Mouse (Mus musculus): Measurements from ENCODE around the gene Mylk. TPM values are rescaled to one million over a fixed set of nuclear protein-coding genes. Genes with fewer than 3 reads are reported as not detected.
A peak's percentile ranks its signal among the peaks of the same experiment; 100 is the strongest.
"Not testable (repeated sequence)": the region's sequence is repeated elsewhere in the genome, so short reads cannot be mapped to it uniquely, and the experiment has no call there.

Mylk gene
- not detected for polyA plus RNA-seq (2017; shearing (Covaris generic))

DNA sequence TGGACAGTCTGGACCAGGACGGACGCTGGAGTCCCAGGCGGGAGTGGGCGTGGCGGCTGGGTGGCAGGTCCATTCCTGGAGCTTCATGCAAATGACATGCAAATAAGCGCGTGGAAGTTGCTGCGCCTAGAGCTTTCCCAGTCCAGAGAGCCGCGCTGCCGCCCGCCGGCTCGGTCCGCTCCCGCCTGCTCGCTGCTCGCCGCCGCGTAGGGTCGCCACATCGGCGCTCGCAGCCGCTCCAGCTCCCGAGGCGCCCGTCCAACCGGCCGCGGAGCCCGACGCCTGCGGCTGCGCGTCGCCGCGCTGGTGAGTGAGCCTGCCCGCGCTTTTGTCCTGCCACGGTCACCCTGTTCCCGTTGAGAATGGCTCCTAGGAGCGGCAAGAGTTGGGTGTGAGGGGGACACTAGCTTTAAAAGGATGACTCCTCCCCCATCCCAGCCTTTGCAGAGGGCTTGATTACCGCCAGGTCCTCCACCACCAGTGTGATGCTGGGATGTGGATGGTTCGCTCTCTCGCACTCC lies at the start of gene Mylk:
Gene Mylk, plus strand, starts transcription at position 146 of the 521 bp plus-strand sequence.
- no peak for ATAC-seq

DNA sequence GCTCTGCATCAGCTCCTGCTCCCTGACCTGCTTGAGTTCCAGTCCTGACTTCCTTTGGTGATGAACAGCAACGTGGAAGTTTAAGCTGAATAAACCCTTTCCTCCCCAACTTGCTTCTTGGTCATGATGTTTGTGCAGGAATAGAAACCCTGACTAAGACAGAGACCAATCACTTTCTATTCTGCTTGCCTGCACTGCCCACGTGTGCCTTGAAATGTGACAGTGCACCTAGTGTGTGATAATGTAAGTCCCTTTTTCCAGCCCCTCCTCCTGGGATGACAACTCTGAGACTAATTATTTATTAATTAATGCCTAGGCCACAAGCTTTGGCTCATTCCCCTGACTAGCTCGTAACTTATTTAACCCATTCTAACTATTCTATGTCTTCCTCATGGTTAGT lies 46.3 kb upstream of the Mylk start:
- not testable (repeated sequence) for ATAC-seq

DNA sequence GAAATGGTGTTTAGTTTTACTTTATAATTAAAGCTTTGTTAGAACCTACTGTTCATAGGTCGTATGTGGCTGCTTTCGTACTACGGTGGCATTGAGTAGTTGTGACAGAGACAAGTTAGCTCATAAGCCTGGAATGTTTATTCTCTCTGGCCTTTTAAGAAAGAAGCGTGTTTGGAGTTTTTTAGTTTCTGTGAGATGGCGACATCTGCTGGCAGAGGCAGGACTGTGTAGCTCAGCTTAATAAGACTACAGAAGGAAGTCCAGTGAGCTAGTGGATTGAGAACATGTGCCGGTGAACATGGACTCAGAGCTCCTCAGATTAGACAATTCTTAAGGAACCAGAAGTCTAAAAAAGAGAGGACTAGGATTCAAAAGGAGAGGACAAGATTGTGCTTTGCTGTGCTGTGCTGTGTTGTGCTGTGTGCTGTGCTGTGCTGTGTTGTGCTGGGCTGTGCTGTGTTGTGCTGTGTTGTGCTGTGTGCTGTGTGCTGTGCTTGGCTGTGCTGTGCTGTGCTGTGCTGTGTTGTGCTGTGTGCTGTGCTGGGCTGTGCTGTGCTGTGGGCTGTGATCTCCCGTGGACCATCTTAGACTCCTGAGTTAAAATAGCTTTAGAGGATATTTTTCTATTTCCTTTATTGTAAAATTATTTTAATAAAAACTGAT lies 44.7 kb upstream of the Mylk start:
- ATAC-seq, result peak; percentile 77

DNA sequence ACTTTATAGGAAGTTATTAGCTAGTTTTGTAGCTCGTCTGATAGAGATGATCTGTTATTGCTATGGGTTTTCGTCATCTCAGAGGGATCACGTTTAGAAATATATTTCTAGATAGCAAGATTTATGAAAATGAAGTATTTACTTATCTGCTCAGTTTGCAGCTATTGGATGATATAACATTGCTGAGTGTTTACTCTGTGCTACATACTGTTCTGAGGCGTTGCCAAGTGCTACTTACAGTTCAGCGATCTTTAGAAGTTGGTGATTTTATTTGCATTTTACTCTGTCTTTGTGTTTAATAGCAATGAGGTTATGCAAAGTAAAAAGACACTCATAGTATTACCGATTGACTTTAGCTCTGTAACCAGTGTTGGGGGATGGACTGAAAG lies 44.2 kb upstream of the Mylk start:
- ATAC-seq, result no peak

DNA sequence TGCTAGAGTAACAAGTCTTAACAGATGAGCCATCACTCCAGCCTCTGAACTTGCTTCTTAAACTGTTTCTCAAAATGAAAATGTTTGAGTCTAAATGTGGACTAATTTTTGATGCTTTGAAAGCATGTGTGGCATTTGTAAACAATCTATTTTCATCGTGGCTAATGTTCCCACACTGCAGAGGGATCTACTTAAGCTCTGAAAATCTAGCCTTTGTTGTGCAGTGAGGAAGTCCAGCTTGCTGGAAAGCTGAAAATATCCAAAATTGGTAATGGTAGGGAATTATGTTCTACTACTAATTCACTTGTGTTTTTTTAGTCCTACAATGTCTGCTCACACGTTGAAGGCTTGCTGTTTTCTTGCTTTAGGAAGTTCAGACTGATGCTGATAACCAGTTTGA lies 39.0 kb upstream of the Mylk start:
- no peak for ATAC-seq

DNA sequence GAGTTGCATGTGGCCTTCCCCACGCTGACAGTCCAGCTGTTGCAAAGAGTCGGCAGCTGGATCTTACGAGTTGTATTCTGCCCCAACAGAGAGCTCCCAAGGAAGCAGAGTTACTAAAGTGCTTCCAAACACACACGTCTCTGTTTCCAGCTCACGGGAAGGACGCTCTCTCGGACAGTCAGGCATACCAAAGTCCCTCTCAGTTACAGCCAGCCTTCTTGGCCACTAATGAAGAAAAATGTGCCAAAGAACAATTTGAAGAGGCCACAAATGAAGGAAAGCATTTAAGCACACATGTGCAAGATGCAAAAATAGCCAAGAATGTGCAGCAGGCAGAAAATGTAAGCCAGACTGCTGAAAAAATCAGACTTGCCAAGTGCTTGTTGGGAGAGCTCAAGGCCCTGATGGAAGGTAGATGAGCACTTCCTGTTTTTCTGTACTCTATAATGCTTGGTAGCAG lies 38.5 kb upstream of the Mylk start:
- no peak for ATAC-seq

DNA sequence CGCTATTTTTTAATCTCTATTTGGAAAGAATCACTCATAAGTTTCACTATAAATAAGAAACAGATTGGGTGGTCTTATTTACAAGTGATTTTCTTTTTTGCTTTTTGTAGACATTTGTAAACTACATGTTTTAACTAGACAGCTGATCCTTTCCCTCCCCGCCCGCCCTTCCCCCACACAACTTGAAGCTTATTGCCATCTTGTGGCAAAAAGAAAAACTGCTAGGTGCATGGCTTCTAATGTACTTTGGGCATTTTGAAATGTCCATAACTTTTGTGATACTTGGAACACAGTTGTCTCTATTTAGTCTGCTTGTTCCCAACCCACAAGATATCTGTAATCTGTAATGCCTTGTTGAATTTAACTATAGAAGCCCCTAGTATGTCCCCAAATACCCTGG lies 33.5 kb upstream of the Mylk start:
- no peak for ATAC-seq

DNA sequence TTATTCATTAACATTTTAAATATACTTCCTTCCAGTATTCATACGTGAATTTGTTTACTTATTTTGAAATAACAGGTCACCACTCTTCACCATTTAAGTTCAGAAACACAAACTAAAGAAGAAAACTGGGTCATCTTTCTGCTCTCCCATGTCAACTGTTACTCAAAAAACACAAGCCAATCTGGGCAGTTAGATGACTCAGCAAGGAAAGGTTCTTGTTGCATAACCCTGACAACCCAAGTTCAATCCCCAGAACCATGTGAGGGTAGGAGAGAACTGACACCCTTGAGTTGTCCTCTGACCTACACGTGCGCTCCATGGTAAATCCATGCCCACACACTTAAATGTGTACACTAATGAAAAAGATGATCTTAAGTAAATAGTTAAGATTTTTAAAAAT lies 19.9 kb upstream of the Mylk start:
- no peak for ATAC-seq

DNA sequence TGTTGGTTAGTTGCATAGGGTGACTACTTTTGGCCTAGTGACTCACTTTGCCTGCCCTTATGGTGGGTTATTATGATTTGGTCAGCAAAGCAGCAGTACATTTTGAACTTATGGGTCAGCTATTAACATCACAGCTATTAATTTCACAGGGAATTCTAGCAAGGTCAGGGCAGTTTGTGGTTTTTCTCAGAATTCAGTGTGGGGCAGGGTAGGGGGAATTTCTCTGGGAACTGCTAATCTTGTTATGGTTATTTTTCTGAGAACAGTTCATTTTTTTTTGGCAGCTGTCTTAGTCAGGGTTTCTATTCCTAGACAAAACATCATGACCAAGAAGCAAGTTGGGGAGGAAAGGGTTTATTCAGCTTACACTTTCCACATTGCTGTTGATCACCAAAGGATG lies 16.4 kb upstream of the Mylk start:
- ATAC-seq, result not testable (repeated sequence)

DNA sequence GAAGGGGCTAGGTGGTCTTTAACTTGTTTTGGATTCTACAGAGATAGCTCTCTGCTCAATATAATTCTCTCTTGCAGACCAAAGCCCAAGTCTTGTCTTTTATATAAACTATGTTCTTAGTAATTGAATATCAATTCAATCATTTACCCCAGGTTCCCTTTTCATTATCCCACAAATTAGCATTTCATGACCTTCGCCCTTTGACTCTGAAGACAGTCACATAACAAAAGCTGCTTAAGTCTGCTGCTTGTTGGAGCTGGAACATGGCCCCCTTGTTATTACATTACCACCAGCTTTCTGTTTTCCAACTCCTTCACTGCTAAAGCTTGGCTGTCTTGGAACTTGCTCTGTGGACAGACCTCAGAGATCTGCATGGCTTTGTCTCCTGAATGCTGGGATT lies 15.6 kb upstream of the Mylk start:
- no peak for ATAC-seq

DNA sequence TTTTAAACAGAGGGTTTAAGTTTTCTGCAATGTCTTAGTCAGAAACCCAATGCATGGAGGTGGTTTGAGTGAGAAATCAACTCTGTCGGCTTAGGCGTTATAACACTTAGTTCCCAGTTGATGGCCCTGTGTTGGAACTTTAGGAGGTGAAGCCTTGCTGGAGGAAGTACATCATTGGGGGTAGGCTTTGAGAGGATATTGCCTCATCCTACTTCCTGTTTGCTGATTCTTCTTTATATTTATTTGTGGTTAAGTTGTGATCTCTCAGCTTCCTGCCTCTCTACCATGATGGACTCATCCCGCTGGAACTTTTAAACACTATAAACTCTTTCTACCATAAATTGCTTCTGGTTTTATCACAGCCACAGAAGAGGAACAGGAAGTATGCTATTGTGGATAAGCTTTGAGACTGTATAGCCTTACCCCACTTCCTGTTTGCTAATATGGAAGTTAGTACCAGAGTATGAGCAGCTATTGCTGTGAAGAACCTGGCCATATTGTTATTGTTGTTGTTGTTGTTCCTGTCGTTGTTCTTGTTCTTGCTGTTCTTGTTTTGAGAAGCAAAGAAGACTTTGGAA lies 6.3 kb upstream of the Mylk start:
- no peak for ATAC-seq

DNA sequence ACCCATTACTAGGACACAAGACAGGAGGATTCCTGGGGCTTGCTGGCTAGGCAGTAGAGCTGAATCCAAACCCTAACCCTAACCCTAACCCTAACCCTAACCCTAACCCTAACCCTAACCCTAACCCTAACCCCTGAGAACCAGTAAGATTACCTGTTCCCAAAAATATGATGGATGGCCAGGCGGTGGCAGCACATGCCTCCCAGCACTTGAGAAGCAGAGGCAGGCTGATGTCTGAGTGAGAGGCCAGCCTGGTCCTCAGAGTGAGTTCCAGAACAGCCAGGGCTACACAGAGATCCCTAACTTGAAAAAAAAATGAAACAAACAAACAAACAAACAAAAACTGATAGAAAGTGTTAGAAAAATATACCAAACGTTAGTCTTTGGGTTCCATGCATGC lies 2.1 kb upstream of the Mylk start:
- no peak for ATAC-seq

DNA sequence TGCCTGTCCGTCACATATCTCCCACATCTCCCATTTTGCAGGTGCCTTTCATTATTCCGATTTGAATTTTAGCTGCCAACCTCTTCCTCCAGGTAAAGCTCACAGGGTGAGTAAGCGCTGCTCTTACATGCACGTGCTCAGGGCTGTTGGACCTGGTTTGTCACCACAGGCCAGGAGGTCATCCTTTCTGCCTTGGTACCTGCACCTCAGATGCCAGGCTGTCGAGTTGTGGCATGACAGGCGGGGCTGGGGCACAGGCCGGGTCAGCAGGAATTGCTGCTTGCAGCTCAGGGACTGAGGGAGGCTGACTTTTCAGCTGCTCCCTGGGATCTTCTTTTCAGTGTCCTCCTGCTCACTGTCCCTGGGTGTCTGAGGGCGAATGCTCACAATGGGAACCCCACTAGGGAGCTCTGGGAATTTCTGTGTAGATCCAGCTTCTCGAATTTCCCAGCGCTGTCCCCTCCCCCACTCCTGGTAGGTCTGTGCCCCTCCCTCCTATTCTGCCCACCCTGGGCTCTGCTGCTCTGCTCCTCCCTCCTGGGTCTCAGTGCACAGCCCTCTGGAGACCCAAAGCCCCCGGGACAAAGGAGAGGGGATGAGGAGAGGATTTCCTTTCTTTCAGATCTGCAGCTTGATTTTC lies 3.2 kb downstream of the Mylk start:
- no peak for ATAC-seq

DNA sequence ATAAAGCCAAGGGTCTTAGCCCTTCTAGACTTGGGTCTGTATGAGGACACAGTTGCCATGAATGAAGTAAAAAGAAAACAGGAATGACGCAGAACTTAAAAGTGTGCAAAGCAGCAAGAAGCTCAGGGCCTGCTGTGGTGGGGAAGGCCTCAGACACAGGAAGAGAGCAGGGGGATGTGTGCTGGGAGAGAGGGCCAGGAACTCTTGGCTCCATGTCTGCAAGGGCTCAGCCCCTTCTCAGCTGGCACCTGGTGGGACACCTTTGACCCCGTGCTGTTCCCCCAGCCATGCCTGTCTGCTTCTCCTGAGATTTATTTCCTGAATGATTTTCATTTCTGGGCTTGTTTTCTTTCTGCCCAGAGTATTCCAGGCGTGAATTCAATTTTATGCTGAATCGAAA lies 4.5 kb downstream of the Mylk start:
- ATAC-seq, result no peak

DNA sequence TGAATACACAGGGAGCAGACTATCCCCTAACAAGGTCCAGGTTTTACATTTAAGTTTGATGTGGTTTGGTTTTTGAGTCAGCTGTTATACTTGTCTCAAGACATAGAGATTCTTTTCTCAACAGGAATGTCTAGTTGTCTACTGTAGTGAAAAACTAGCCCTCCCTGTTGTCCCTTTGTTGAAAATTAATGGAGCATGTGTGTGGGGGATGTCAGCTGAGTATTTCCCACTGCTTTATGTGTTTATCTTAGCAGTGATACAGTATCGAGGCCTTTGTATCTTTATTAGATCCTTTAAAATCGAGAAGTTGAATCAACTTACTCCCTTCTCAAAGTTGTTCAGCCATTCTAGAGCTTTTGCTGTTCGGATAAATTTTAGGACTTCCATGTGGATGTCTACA lies 7.0 kb downstream of the Mylk start:
- no peak for ATAC-seq

DNA sequence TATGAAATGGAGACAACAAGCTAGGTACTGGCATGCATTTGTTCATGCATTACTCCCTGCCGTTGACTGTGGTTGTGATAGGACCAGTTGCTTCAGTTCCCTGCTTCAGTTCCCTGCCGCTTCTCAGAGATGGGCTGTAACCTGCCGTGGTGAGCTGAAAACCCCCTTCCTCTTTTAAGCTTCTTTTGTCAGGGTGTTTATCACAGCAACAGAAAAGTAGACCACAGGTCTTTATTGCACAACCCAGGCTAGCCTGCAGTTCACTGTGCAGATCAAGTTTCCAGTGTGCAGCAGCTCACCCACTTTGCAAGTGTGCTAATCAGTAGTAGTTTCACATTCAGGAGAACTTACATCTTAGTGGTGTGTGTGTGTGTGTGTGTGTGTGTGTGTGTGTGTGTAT lies 8.0 kb downstream of the Mylk start:
- ATAC-seq, result no peak

DNA sequence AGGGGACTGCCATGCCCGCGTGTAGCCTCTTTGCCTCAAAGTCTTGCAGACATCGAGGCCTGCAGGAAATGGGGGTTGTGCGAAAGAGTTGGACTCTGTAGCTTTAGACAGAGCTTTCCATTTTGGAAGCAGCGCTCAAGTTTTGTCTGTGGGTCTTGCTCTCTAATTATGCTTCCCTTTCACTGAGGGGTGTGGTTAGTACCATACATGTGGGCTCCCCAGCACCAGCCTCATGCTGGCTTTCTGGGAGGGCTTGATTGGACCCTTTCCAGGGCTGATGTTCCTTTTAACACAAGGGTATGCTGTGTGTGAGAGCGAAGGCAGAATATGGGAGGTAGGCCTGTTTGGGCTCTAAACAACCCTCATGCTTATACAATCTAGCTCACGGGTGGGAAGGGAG lies 12.0 kb downstream of the Mylk start:
- ATAC-seq, result no peak

DNA sequence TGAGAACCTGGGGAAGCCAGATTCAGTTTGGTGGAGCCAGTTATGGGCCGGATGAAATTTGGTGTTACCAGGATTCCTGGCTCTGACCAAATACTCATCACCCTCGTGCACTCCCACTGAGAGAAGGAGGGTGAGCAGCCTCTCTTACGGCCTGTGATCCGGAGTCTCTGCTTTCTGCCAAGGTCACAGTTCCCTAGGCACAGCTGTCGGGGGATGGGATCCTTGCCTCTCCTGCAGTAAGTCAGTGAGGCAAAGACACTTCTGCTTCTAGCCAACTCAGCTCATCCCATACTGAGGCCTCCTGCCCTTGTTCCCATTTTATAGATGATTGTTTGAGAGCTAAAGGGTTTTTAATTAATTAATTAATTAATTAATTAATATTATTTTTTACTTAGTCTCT lies 13.2 kb downstream of the Mylk start:
- ATAC-seq, result no peak

DNA sequence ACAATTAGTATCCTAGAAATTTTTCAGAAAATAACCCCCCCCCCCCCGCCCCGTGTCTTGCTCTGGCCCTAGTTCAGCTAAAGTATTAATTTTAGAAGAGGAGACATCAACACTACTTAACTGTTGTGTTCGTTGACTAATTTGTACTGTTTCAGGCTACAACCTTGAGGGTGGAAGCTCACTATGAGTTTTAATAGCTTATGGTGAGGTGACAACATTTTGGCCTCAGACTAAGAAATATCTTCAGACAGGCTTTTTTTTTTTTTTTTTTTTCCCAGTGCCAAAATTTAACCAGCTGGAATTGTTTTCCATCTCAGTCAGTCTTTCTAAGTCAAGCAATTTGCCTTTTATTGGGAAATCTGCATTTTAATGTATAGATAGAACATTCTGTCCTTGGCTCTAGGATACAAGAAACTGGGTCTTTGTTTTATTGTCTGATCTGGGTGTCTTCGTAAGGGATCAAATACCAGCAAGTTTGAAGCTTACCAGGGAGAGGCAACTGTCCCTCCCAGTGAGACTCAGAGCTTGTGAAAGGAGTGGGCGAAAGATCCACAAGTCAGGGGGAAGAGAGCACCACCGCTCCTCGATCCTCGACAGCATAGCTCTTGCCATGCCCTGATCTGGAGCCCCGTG lies 19.1 kb downstream of the Mylk start:
- ATAC-seq, result no peak

DNA sequence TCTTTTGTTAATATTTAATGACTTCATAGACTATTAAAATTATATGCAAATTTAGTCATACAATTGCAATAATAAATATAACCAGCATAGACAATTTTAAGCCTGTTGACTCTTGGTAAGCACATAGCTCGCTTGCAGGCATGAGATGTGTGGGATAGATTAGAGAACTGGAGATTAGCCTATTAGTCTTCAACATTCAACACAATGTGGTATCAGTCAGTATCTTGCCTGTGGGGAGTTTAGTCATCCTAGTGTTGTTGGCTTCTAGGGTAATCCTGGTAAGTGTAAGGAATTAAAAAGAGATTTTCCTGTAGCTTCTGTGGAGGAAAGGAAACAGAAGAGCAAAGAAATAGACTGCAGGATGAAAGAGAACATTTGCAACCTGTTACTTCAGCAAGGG lies 20.7 kb downstream of the Mylk start:
- no peak for ATAC-seq

DNA sequence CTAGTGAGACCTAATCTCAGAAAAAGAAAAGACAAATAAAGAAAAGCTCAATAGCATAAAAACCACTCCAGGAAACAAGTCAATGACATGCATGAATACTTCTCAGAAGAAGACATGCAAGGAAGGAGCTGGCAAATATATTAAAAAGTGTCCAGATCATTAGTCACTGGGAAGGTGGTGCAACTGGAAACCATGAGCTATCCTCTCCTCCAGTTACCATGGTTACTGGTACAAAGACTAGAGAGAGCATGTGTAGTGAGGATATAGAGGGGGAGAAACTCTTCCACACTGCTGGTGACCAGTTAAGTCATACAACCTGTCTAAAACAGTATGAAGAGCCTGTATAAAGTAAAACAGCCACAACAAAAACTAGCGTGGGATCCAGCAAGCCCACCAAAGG lies 21.2 kb downstream of the Mylk start:
- ATAC-seq, result no peak

DNA sequence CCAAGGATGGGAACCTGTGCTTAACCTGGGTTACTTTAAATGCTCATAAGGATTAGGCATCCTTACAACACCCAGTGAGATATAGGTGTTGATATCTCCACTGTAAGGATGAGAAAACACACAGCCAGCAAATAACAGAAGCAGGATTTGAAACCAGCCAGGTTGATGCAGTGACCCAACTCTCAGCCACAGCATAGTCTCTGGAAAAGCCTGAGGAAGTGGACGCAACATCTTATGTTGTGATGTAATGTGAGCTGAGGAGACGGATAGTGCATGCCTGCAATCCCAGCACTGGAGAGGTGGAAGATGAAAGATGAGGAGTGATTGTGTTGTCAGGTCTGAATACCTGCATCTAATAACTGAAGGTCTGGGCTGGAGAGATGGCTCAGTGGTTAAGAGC lies 22.4 kb downstream of the Mylk start:
- no peak for ATAC-seq

DNA sequence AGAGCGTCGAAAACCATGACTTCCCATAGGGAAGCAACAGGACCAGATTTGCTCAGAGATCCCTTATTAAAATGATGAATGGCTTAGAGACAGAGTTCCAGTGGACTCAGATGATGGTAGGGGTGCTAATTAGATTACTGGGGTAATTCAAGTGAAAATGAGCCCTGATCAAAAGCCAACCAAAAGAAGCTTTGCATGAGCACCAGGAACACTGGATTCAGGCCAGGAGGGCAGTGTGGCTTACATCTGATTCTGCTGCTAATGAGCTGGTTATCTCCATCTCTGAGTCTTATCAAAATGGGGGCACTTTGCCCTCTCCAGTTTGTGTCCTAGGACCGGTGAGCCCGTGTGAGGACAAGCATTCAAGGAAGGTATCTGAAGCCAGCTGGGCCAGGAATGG lies 23.4 kb downstream of the Mylk start:
- no peak for ATAC-seq

DNA sequence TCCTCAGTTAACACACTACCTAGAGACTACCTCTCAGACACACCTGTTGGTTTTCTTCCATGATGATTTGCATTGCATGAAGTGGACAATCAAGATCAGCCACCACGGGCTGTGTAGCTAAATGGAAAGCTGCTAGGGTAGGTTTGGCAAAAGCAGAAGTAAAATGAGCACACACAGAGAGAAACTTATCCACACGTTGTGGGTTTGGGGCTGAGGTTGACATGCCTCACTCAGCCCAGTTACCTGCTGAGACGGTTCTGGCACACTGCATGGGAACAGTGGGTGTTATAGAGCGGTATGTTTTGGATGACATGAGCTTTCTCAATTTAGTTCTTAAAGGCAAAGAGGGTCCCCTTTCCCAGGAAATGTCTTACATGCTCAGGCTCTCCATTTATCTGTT lies 25.1 kb downstream of the Mylk start:
- no peak for ATAC-seq

Measured in CD4-positive, CD25-positive, alpha-beta regulatory T cell, adult 4 months (primary cell).